Mouse (Mus musculus) ovary, adult 18-20 months (tissue): ENCODE data around the gene Fbxo40.

Experiments used
- DNase-seq: peaks from one replicate; pipeline ENCODE4 v3.0.0; 2022; ENCODE audit warnings: low spot score, mixed read lengths

Gene Fbxo40

GRCm38 (mm10) chr16:36921067-36921613, 69.1 kb downstream of the Fbxo40 start:
- DNase-seq: no peak

GRCm38 (mm10) chr16:36920410-36920809, 69.9 kb downstream of the Fbxo40 start:
- no peak for DNase-seq

GRCm38 (mm10) chr16:36918505-36918904, 71.8 kb downstream of the Fbxo40 start:
- no peak for DNase-seq

- DNase-seq: no peak
Observed at GRCm38 (mm10) chr16:36914195-36914594, 76.1 kb downstream of the Fbxo40 start.
